Mouse (Mus musculus) heart, postnatal 0 days (tissue): ENCODE measurements around the gene Cldn16.

ENCODE experiments used
- CTCF ChIP-seq: IDR thresholded peaks from 2 replicates; pipeline ENCODE4 v1.5.1; 2016; ENCODE audit warnings: antibody characterized with exemption, control low read depth, low read depth
- EP300 ChIP-seq: IDR thresholded peaks from 2 replicates; pipeline ENCODE4 v1.6.1; 2016; ENCODE audit warnings: antibody characterized with exemption, low read depth

DNA sequence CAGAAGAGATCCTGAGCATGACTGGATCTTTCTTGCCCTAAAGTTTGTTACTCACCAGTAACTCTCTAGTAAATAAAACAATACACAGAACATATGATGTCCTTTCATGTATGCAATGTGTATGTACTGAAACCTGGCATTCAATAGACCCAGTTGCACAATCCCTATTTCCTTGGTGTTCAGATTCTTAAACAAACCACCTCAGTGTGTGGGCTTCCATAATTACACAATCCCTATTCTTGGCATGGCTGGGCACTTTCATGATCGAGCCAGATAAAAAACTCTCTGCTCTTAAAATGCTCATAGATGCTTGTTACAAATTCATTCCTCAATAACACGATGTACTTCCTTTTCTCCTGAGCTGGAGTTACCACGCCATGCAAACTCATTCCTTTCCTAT is 21.8 kb upstream of the Cldn16 start:
- TF ChIP-seq CTCF: no peak
- no peak for TF ChIP-seq EP300
